Mouse (Mus musculus) c-Kit-positive CD71-positive TER-119-negative erythroid progenitor cells, embryonic 14.5 days (primary cell): ENCODE data around the gene Prkce.

Source experiments
- DNase-seq: peaks from one replicate; pipeline ENCODE4 v3.0.0-alpha.2; 2013; ENCODE audit warnings: low read depth

Prkce gene

DNA sequence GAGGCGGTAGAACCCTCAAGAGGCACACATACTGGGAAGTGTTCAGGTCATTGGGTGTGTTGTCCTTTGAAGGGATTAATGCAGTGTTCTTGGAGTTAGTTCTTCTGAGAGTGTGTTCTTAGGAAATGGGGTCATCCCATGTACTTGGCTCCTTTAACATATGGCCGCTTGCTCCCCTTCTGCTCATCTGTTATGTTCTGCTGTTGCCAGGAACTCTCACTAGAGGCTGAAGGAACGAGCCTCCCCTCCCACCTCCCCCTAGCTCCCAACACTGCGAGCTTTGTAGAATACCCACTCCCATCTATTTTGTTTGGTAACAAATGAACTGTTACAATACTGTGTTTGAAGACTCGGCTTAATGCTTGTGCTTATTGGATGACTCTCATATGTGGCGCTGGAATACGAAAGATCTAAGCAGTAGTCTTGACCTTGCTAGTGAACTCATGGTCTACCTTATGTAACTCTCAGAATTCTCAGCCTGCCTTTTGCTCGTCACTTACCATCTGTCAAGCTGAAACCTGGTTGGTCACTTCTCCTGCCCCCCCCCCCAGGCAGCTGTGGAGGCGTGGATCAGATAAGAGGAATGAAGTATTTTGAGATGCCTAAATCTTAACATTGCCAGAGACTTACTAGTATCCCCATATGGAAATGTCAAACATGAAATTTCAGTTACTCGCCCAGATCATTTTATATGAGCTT lies 58.1 kb downstream of the Prkce start:
- DNase-seq: no peak

DNA sequence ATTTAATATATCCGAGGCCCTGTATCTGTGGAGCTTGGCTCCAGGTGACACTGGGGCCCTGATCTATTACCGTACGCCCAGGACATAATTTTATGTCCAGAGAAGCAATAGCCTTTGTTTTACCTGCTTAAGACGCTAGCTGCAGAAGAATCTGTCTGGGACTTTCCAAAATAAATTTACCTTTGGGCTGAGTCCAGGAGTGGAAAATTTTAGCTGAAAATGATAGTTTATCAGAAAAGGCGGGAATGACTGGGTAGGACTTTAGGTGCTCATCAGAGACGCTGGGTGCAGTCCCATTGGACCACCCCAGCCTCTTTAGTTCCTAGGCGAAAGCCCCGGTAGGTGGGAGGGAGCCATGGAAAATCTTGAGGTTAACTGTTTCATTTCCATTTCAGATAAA lies 58.6 kb downstream of the Prkce start:
- DNase-seq: no peak

DNA sequence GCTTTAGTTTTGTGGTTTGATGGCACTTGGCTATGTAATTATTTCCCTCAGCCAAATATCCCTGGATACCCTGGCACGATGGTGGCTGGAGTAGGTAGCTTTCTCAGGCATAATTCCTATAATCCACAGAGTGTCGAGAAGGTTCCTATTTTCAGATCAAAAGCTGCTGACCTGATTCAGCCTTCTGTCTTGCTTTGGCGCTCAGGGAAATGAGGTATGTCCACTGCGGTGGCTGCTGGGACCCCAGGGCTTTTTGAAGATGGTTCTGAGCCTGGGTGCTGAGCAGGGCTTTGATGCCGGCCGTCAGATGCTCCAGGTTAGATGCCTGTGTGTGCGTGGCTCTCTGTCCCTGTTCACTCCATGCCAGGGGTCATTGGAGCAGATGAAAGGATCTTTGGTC lies 59.0 kb downstream of the Prkce start:
- DNase-seq: no peak

DNA sequence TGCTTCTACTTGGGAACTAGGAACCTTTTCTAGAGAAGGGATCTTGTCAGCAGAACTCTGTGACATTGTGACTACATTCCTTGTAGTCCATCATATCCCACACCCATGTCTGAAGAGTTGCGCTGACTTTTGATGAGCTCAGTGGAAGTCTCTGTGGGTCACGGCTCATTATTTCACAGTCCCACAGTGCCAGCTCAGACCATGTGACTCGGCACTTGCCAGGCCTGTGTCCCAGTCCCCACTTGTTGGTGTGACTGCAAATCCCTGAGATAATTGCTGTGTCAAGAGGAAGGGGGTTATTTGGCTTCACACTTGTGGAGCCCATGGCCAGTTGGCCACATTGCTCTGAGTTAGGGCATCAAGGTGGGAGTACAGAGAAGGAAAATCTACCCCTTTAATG lies 59.8 kb downstream of the Prkce start:
- no peak for DNase-seq

DNA sequence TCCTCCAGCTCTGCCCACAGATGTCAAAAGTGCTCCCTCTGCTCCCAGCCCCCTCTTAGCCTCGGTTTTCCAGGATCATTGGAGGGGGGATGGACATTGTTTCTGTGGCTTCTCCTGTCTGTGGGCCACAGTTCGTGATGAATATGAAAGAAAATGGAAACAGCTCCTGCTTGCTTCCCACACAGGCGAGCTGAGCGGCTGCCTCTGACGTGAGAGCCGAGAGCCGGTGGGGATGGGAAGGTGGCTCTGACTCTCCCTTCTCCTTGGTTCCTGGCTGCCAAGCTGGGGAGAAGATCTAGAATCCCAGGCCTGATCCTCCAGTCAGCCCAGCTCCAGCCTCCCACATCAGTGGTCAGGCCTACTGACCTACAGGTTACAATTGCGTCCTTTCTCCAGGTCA lies 61.3 kb downstream of the Prkce start:
- DNase-seq: no peak

DNA sequence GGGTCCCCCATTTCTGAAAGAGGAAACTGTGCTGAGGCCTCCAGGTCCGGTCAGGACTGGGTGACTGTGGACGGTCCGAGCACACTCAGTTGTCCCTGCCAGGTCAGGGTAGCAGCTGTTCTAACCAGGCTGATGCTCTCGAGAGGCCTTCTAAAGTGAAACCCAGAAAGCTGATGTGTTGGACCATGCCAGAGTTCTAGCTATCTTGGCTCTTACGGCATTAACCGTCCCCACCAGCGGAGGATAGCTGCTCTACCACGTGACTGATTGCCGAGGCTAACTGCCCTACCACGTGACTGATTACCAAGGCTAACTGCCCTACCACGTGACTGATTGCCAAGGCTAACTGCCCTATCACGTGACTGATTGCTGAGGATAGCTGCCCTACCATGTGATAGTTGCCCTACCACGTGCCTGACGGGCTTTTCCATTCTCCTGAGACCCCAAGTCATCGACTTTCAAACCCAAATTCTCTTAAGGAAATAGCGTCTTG lies 62.6 kb downstream of the Prkce start:
- no peak for DNase-seq

DNA sequence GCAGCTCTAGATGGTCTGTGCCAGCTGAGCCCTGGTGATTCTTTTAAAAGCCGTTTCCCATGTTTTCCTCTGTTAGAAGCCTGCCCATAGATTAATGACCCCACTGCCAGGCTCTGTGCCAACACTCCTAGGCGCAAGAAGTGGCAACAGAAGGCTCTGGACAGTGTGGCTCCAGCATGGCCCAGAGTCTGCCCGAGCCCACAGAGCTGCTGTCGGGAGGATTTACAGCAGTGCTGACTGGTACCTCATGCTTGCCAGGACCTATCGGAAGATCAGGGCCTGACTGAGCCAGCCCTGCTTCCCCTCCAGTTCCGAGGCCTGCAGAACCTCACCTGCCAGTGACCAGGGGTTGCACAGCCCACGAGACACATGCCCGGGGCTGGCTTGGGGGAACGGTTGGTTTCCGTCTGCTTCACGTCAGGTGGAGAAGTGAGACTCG lies 64.2 kb downstream of the Prkce start:
- no peak for DNase-seq

DNA sequence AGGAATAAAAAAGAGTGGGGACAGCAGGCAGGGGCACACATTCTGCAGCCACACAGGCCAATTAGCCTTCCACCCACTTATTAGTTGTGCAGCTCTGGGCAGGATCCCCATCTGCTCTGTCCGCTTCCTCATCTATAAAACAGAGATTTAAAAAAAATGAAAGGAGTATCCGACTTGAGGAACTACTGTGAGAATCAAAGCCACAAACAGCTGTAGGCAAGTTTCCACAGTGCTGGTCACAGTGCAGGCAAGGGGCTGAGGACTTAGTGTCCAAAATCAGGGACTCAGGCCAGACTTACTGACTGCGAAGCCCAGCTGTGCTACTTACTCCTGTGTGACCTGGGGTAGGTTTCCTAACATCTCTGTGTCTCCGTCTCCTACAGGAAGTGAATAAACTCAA lies 64.7 kb downstream of the Prkce start:
- DNase-seq: no peak

DNA sequence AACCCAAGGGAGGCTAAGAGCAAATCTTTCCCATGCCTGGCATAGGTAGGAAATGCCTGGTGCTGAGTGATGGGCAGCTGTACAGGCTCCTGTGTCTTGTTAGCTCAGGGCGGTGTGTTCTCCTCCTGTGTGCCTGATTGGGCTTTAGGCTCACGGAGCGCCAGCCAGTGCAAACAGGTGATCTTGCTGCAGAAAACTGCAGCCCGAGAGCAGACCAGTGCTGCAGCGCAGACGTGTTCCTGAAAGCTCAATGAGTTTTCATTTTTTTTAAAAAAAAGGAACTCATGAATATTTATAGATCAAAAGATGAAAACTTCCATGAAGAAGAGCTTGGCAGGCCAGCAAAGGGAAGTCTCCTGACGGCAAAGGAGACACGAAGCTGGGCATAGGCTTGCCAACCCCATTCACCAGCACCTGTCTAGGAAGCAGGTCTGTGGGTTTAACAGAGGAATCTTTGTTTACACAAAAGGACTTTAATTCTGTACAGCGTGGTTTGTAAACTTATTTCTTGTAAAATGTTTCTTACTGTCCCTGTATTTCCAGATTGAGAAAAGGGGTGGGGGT lies 67.1 kb downstream of the Prkce start:
- DNase-seq: no peak

DNA sequence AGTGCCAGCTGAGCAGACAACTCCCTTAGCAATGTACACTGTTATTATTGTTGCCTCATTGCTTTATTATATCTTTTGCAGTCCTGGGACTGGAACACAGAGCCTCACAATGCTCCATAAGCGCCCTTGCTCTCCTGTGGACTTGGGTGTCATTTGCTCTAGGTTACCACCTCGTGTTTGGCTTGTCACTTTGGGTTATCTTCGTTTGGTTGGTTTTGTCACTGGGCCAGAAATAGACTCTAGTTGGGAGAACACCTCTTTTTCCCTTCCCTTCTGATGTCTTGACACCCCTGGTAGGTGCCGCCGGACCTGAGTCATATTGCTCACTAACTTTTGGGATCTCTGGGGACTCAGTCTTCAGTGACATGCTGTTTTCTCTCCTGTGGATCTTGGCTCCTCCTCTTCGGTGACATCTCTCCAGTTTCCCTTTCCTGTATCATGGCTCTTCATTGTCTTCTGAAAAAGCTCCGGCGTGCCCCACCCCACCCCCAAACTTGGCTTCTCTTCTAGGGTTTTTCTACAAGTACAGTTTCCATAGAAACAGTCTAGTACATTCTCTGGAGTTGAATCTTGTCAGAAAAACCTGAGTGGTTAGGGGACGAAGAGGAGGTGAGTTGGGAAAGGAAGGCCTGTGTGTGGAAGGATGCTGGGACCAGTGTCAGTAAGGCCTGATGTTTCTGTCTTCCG lies 68.6 kb downstream of the Prkce start:
- DNase-seq: no peak

DNA sequence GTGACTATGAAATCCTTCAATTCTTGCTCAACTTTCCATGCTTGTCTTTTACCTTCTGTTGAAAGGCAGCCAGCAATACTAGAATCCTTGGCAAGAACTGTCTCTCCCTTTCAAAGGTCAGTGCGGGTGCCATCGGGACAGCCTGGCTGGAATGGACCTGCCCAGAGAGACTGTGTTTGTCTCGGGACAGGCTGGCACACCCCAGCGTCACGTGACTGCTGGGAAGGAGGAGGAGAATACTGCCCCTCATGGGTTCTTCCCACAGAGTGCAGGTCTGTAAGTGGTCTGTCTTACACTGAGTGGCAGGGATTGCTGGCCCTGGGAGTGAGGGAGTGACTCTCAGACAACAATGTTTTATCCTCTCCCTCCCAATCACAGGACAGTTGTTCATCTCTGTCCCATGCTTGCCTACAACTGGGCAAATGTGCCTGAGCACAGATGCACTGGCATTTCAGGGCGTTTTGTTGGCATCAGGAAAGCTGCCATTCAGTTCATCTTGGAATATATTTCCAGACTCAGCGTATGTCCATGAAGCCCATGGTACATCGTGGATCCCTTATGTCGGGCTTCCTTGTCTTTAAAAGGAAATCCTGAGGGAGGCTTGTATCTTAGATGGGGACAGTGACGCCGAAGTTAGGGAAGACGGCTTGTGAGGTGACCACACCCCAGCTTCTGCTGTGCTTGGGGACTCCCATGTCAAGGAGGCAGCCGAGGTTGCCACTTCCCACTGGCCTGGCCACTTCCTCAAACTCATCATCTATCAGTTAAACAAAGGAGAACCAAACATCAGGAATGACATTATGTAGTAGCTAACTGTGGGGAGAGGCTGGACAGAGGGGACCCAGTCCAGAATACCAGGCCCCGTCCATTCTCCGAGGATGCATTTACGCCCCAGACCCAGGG lies 69.5 kb downstream of the Prkce start:
- DNase-seq: no peak

DNA sequence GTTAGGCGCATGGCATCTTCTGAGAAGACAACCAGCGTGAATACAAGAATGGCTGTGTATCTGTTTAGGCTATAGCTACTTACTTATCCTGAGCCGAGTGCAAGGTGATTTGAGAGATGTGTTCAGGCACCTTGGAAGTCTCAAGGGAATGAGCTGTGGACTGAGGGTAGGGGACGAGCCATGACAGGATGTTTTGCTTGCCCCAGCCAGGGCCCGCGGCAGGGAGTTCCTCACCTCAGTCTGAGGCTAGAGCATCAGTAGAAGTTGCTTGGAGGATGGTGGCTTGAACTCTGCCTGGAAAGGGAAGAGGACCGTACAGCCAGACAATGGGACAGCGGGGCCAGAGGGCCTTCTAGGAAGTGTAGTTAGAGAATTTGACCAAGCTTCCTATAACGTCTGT lies 74.7 kb downstream of the Prkce start:
- DNase-seq: no peak

DNA sequence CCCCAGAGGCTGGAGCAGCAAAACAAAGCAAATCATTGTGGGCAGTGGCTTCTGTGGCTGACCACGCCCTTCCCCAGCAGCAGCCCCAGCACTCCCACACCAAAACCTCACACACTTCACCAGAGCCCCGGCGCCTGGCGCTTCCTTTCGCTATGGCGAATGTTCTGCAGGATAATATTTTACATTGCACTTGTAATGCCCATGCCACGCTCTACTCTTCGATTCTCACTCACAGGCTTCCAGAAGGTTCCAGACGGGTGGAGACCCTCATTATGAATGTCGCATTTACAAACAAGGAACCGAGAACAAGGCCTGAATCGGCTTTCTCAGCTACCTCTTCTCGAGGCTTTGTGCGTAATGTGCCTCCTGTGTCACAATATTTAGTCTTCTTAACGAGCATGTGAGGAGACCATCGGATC lies 75.5 kb downstream of the Prkce start:
- DNase-seq: no peak

DNA sequence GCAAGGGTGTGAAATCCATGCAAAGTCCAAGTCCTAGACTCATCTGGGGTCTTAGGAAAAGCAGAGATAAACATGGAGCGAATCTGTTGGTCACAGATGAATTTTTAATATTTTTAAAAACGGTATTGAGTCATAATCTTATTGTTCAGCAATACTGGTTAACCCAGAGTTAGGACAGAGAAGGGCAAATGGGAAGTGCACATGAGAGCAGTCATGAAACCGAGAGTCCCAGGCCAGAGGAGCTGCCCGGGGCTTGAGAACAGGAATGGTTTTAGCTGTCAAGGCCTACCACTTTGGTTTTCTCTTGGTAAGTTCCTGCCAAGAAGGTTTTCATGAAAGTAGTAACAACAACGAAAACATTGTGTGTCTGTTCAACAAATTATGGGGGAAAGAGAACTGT lies 76.8 kb downstream of the Prkce start:
- no peak for DNase-seq

DNA sequence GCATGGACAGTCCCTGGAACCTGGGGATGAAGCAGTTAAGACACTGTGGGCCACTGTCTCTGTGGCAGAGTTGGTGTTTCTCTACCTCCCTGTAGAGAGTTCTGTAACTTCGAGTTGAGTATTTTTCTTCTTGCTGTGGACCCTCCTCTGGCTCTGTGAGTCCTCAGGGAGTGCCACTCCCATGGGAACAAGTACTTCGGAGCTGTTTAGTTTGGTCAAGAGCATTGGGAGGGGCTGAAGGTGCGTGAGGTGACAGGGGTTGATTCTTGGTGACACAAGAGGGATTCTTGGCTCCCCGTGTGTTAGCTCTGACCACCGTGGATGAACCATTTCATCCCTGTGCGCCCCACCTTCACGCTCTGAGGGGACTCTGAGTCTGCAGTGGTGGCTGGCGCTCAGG lies 81.2 kb downstream of the Prkce start:
- DNase-seq: no peak

DNA sequence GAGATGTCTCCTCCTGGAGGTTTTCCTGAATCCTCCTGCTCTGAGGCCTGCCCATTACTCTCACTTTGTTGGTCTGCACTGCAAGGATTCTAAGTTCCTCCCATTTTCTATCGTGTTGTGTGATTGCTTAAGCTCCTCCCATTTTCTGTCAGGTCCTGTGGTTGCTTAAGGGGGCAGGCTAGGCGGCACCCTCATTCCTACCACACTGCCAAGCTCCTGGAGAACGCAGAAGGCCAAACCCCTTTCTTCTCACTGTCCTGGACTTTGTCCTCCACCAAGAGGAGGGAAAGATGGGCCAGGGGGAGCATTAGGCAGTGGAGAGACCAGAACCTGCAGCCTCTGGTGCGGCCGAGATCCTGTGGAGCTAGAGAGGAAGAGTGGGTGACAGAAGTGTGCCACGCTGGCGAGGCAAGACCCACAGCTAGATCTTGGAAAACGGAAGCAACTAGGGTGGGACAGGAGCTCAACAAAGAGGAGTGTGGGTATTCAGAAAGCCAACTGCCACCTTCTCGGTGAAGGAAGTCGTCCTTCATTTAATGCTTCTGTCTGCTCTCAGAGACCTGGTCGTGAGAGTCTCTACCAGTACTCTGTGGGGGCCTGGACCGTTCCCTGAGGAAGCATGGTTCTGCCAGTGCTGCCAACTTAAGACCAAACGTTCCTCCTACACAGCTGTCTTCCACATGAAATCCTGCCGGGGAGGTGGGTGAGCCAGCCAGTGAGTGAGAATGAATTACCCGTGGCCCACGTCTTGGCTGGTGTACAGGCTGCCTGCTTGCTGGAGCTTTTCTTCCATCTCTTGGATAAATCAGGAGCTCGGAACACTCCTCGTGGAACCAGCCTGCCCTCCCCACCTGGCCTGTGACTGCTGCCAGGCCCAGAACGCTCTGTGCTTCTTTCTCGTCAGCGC lies 82.2 kb downstream of the Prkce start:
- DNase-seq: no peak

DNA sequence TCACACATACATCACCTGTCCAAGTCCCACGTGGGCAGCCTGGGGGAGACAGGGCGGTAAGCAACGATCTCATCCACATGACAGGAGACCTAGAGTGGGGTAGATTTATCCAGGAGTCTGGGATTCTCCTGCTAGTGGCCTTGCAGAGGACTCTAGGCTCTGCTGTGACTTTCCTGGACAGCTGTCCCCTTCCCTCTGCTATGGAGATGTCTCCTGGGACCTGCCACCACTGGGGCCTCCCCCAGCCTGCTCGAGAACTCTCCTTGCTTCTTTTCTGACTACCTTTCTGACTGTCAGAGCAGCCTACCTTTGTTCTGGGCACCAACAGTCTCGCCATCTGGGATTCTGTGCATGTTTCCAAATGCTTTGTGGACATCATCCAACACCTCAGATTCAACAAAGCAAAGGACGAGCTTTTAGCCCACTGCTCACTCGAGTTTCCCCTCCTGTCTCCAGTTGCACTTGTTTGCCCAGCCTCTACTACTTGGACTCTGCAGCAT lies 82.9 kb downstream of the Prkce start:
- no peak for DNase-seq

DNA sequence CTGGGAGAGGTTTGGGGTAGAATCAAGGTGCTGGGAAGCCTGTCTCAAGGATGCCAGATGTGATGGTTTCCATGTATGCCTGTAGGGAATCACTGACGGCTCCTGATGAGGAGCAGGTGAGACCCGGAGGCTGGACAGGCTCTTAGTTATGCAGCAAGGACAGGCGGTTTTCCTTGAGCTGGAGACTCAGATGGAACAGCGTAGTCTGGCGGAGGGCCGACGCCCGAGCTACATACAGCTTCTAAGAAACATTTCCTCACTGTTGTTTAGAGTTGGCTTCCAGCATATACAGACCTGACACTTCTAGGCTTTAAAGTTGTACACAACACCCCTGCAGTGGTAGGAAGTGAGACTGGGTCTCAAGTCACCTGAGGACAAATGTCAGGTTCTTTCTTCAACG lies 86.3 kb downstream of the Prkce start:
- DNase-seq: no peak

DNA sequence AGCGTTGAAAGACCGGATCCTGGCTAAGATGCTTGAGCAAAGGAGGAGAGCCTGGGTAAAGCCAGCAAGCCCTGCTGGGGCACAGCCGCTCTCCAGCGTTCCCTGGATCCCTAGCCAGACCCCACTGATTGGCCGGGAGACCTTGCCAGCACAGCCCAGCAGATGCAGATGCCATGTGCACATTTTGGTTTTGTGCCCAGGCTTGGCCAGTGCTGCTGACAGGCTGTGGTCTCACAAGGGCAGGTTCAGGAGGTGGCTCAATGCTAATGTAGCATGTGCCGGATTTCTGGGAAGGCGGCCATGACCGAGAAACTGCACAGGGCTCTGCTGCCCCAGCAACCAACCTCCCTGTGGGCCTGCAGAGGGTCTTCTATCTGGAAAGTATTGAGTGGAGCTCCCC lies 86.7 kb downstream of the Prkce start:
- DNase-seq: no peak

DNA sequence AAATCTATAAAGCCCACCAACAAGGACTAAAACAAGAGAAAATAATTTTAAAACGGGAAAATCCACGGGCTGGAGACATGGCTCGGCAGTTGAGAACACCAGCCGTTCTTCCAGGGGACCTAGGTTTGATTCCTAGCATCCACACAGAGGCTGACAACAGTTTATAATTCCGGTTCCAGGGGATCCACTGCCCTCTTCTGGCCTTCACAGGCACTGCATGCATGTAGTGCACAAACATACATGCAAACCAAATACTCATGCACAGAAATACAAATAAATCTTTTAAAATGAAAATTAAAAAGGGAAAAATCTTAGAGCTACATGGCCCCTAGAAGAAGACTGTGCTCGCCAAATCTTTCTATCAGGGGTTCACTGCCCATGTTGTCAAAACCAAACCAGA lies 87.4 kb downstream of the Prkce start:
- DNase-seq: no peak

DNA sequence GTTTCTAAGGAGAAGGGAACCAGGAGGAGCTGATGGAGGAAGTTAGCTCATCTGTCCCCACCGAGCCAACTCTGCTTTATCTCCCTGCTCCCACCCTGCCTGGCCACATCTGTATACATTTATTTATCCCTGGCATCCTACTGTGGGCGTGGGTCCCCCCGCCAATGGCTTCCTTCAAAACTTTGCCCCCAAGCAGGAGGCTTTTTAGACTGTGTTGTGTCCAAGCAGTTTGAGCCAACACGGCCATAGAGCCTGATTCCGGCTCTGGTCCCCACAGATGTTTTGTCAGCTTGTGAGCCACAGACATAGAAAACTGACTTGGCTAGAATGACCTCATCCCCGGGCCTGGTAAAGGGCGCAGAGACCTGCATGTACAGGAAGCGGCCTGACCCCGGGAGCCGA lies 89.1 kb downstream of the Prkce start:
- DNase-seq: no peak
